9 mouse cellular contexts compared by ENCODE assay signal in the genomic region with DNA sequence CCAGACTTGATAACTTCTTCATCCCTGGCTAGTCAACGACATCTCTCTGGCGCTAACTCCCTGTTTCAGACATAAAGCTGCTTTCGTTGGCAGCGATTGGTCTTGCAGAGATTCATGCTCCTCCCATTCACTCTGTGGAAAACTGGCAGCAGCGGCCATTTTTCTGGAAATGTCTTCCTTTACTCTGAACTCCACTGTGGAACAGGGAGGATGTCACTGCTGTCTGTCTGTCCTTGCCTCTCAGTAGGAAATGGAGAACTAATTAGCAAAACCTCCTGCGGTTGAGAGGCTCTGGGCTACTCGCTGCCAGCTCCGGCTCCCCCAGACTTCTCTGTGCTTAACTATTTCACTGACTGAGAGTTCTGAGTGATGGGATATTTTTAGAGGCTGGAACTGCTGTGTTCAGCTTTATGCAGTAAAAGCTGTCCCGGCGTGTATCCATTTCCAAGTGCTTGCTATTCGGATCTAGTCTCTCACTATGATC. TPM values are rescaled to one million over a fixed set of nuclear protein-coding genes. Genes with fewer than 3 reads are reported as not detected.
A peak's percentile ranks its signal among the peaks of the same experiment; 100 is the strongest.
DNase-seq lines count a peak whose midpoint lies in the region; ATAC-seq and TF ChIP-seq lines count a peak whose summit lies in the region.
"Had no signal": no experiment of that assay in that cellular context is flagged by ENCODE, and none has a peak within 500 bp of the region (broad histone marks: within the 10 kb centered on the region; RNA-seq: fewer than 3 reads in every experiment).

No protein-coding gene starts in this region.

- TF ChIP-seq CTCF in left cerebral cortex, adult 2 months (IDR thresholded peaks at IDR 0.05), result no peak

- DNase-seq in kidney, postnatal 25 days, result no peak
- DNase-seq in embryonic facial prominence, embryonic 10.5 days (ENCODE audit: low spot score), result no peak
- DNase-seq in left cerebral cortex, adult 2 months (ENCODE audit: extremely low spot score in 1 of 2, low spot score in 2 of 2), result peak; percentile 44 to 47
- DNase-seq in midbrain, embryonic 11.5 days (ENCODE audit: low spot score, missing footprints), result peak; percentile 88
- peak; percentile 74 for DNase-seq in telencephalon, adult 2 months (ENCODE audit: low read depth, low spot score)
- DNase-seq in adrenal gland, postnatal 36 days, result no peak

- H3K4me3 ChIP-seq in kidney, embryonic 15.5 days (replicated peaks), result peak overlapping the region; percentile 34
- no peak overlapping the region; the same call in 1 of the 2 replicates for H3K4me3 ChIP-seq in embryonic facial prominence, embryonic 10.5 days
- H3K4me3 ChIP-seq in heart, embryonic 13.5 days, result peak overlapping the region; percentile 58
- peak overlapping the region; percentile 48 for H3K4me3 ChIP-seq in left cerebral cortex, adult 2 months
- no peak overlapping the region for H3K4me3 ChIP-seq in midbrain, embryonic 11.5 days (ENCODE audit: low read depth, low read length)

- WGBS in kidney, embryonic 15.5 days, result 16% methylated on average over 11 of the region's 11 CpGs
- 36% methylated on average over 11 of the region's 11 CpGs for WGBS in embryonic facial prominence, embryonic 10.5 days
- 12% methylated on average over 11 of the region's 11 CpGs for WGBS in heart, embryonic 13.5 days
- 28% methylated on average over 11 of the region's 11 CpGs for WGBS in midbrain, embryonic 11.5 days

- no peaks in the 10 kb centered on the region for H3K36me3 ChIP-seq in kidney, embryonic 15.5 days
- H3K36me3 ChIP-seq in embryonic facial prominence, embryonic 10.5 days (replicated peaks), result no peaks in the 10 kb centered on the region
- H3K36me3 ChIP-seq in heart, embryonic 13.5 days, result no peaks in the 10 kb centered on the region
- no peaks in the 10 kb centered on the region for H3K36me3 ChIP-seq in midbrain, embryonic 11.5 days (ENCODE audit: control insufficient read depth, insufficient read depth, low read length)

- peak overlapping the region; percentile 27; the same call in 1 of the 2 replicates for H3K9ac ChIP-seq in kidney, embryonic 15.5 days
- peak overlapping the region; percentile 80 for H3K9ac ChIP-seq in heart, embryonic 13.5 days
- H3K9ac ChIP-seq in midbrain, embryonic 11.5 days (ENCODE audit: low read length), result peak overlapping the region; percentile 31; the same call in 1 of the 2 replicates

- no peak for ATAC-seq in kidney, embryonic 15.5 days (replicated peaks; ENCODE audit: low FRiP score)
- no peak for ATAC-seq in heart, embryonic 13.5 days (ENCODE audit: extremely low read depth, insufficient number of reproducible peaks, low FRiP score, low TSS enrichment)
- no peak for ATAC-seq in midbrain, embryonic 11.5 days (ENCODE audit: low FRiP score)

- no peaks in the 10 kb centered on the region for H3K27me3 ChIP-seq in kidney, embryonic 15.5 days
- H3K27me3 ChIP-seq in embryonic facial prominence, embryonic 10.5 days (replicated peaks; ENCODE audit: low read depth, poor library complexity, severe bottlenecking), result peaks cover 4% of the 10 kb centered on the region
- peaks cover 4% of the 10 kb centered on the region for H3K27me3 ChIP-seq in heart, embryonic 13.5 days (replicated peaks)
- H3K27me3 ChIP-seq in midbrain, embryonic 11.5 days (ENCODE audit: control insufficient read depth, insufficient read depth, low read length), result no peaks in the 10 kb centered on the region; the same call in 1 of the 2 replicates

- H3K4me1 ChIP-seq in kidney, embryonic 15.5 days, result peaks cover 43% of the 10 kb centered on the region
- peaks cover 41% of the 10 kb centered on the region for H3K4me1 ChIP-seq in embryonic facial prominence, embryonic 10.5 days
- H3K4me1 ChIP-seq in heart, embryonic 13.5 days, result peaks cover 20% of the 10 kb centered on the region
- H3K4me1 ChIP-seq in midbrain, embryonic 11.5 days (ENCODE audit: control insufficient read depth, insufficient read depth, low read length), result peaks cover 5% of the 10 kb centered on the region; the same call in 1 of the 2 replicates

- peak overlapping the region; percentile 73 for H3K27ac ChIP-seq in kidney, embryonic 15.5 days
- peak overlapping the region; percentile 25; the same call in 1 of the 2 replicates for H3K27ac ChIP-seq in embryonic facial prominence, embryonic 10.5 days (replicated peaks)
- peak overlapping the region; percentile 86 for H3K27ac ChIP-seq in heart, embryonic 13.5 days (replicated peaks)
- H3K27ac ChIP-seq in left cerebral cortex, adult 2 months, result peak overlapping the region; percentile 79
- no peak overlapping the region for H3K27ac ChIP-seq in midbrain, embryonic 11.5 days (ENCODE audit: low read depth, low read length)

- peak overlapping the region; percentile 51 for H3K4me2 ChIP-seq in kidney, embryonic 15.5 days
- peak overlapping the region; percentile 65 for H3K4me2 ChIP-seq in heart, embryonic 13.5 days
- peak overlapping the region; percentile 26; the same call in 1 of the 2 replicates for H3K4me2 ChIP-seq in midbrain, embryonic 11.5 days

- no peaks in the 10 kb centered on the region for H3K9me3 ChIP-seq in kidney, embryonic 15.5 days (replicated peaks)
- H3K9me3 ChIP-seq in embryonic facial prominence, embryonic 10.5 days, result no peaks in the 10 kb centered on the region
- no peaks in the 10 kb centered on the region for H3K9me3 ChIP-seq in heart, embryonic 13.5 days
- H3K9me3 ChIP-seq in midbrain, embryonic 11.5 days (ENCODE audit: control insufficient read depth, low read length), result no peaks in the 10 kb centered on the region

- intact Hi-C loops in left cerebral cortex, adult 2 months (cut with DNase I), result no loop called here

RNA-seq across cellular contexts. Expression of gene Ccn6, which starts 2.1 kb away (rescaled TPM):
- 0.36 and 0.40 TPM in 2 replicates for polyA plus RNA-seq in kidney, embryonic 15.5 days (2015; fragmentation: Nextera tagmentation; extraction: Ambion mirVana)
- 0.24 and 0.36 TPM in 2 replicates for polyA plus RNA-seq in embryonic facial prominence, embryonic 10.5 days (2016; fragmentation: Nextera tagmentation; extraction: Ambion mirVana)
- 0.19 TPM in 1 of 2 replicates, not detected in the other for polyA plus RNA-seq in heart, embryonic 13.5 days (2015; fragmentation: Nextera tagmentation; extraction: Ambion mirVana)
- total RNA-seq in left cerebral cortex, adult 2 months (2021), result under 1 TPM in 1 of 2 experiments, not detected in 1; 0.57 TPM
- 0.20 and 0.29 TPM in 2 replicates for polyA plus RNA-seq in midbrain, embryonic 11.5 days (2014; fragmentation: Nextera tagmentation; extraction: Ambion mirVana)
- total RNA-seq in adrenal gland, postnatal 36 days (2021), result under 1 TPM; 0.26 to 0.70 TPM
- total RNA-seq: heart, adult 18-20 months had no signal

RNA-seq across cellular contexts. Expression of gene Tube1, which starts 31.9 kb away (rescaled TPM):
- 15.6 and 16.2 TPM in 2 replicates for polyA plus RNA-seq in kidney, embryonic 15.5 days (2015; fragmentation: Nextera tagmentation; extraction: Ambion mirVana)
- polyA plus RNA-seq in embryonic facial prominence, embryonic 10.5 days (2016; fragmentation: Nextera tagmentation; extraction: Ambion mirVana), result 24.7 and 25.5 TPM in 2 replicates
- 8.6 and 10.1 TPM in 2 replicates for polyA plus RNA-seq in heart, embryonic 13.5 days (2015; fragmentation: Nextera tagmentation; extraction: Ambion mirVana)
- 1 to 10 TPM; 2.8 to 3.5 TPM for total RNA-seq in left cerebral cortex, adult 2 months (2021)
- polyA plus RNA-seq in midbrain, embryonic 11.5 days (2014; fragmentation: Nextera tagmentation; extraction: Ambion mirVana), result 19.8 and 22.6 TPM in 2 replicates
- 1 to 10 TPM in 1 of 2 experiments, under 1 TPM in 1; 0.89 to 1.6 TPM for total RNA-seq in adrenal gland, postnatal 36 days (2021)

RNA-seq across cellular contexts. Expression of gene Fam229b, which starts 32.0 kb away (rescaled TPM):
- 13.9 and 14.4 TPM in 2 replicates for polyA plus RNA-seq in kidney, embryonic 15.5 days (2015; fragmentation: Nextera tagmentation; extraction: Ambion mirVana)
- 10.8 and 12.2 TPM in 2 replicates for polyA plus RNA-seq in embryonic facial prominence, embryonic 10.5 days (2016; fragmentation: Nextera tagmentation; extraction: Ambion mirVana)
- 8.7 and 9.6 TPM in 2 replicates for polyA plus RNA-seq in heart, embryonic 13.5 days (2015; fragmentation: Nextera tagmentation; extraction: Ambion mirVana)
- total RNA-seq in left cerebral cortex, adult 2 months (2021), result 10 to 100 TPM; 13.8 to 14.9 TPM
- polyA plus RNA-seq in midbrain, embryonic 11.5 days (2014; fragmentation: Nextera tagmentation; extraction: Ambion mirVana), result 17.0 and 18.8 TPM in 2 replicates
- total RNA-seq in adrenal gland, postnatal 36 days (2021), result 1 to 10 TPM; 3.0 to 3.5 TPM

Comparison
In these comparisons a context has a peak if more than half of its experiments do, and no peak if none do; other contexts are left out.
1. H3K4me3 ChIP-seq: peak in kidney, embryonic 15.5 days (single experiment), heart, embryonic 13.5 days (single experiment) and left cerebral cortex, adult 2 months (single experiment); none in embryonic facial prominence, embryonic 10.5 days (single experiment) and midbrain, embryonic 11.5 days (single experiment).
2. H3K9ac ChIP-seq: peak in every context shown above with its lines; median percentile 80 in heart, embryonic 13.5 days; 31 in midbrain, embryonic 11.5 days; 27 in kidney, embryonic 15.5 days.
3. DNase-seq: peak in left cerebral cortex, adult 2 months (2 of 2), midbrain, embryonic 11.5 days (single experiment) and telencephalon, adult 2 months (single experiment); none in kidney, postnatal 25 days (0 of 2), embryonic facial prominence, embryonic 10.5 days (single experiment) and adrenal gland, postnatal 36 days (0 of 2).
4. Peak in every context shown above with its lines, with median percentiles within 50 percentile points of each other: H3K4me2 ChIP-seq.